Mouse (Mus musculus): ENCODE results near the gene Strip1.

DNA sequence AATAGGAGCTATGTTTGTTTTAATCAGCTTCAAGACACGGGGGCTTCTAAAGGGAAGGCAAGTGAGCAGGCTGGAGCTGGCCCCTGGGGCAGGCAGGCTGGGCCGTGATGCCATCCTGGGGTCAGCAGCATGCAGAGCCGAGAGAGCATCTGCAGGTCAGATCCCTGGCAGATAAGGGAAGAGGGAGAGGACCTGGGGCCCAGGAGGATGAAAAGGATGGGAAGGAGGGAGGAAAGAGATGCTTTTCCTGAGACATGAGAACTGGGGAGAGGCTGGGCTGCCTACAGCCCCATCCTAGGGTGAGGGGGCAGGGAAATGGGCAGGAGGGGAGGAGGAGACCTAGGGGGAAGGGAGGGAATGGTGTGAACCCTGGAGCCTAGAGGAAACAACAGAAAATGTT, 66.2 kb downstream of the Strip1 start:
- TF ChIP-seq CTCF (IDR thresholded peaks at IDR 0.05; ENCODE audit: low read depth, low read length) (no peak), GATA1 (IDR thresholded peaks at IDR 0.05; ENCODE audit: borderline replicate concordance, low read length) (no peak)

All from G1E (cell line).